Mouse (Mus musculus) brown adipose tissue, adult 24 weeks (tissue): Measurements from ENCODE around the gene Mcl1. TPM values are rescaled to one million over a fixed set of nuclear protein-coding genes. Genes with fewer than 3 reads are reported as not detected.

Experiments
- H3K27ac ChIP-seq: fragments of 200-500 bp; replicated peaks from 2 replicates; pipeline ENCODE4 v1.5.1; 2012; ENCODE audit warnings: low read depth, mild to moderate bottlenecking, low read length
- H3K4me1 ChIP-seq: fragments of 200-500 bp; 2 replicates; pipeline ENCODE4 v1.6.1; 2012; ENCODE audit warnings: low read length, mixed read lengths; ENCODE audit not compliant: control insufficient read depth, insufficient read depth, insufficient read length
- H3K4me3 ChIP-seq: fragments of 200-500 bp; 2 replicates; pipeline ENCODE4 v1.5.1; 2012; ENCODE audit warnings: low read depth, mild to moderate bottlenecking, low read length, moderate library complexity; ENCODE audit not compliant: insufficient read depth
- polyA plus RNA-seq: library from polyadenylated mRNA; stranded (reverse); fragments of >200 nt; gene quantifications from 2 replicates; pipeline ENCODE4 v1.2.4, GENCODE M21; 2012; ENCODE audit not compliant: missing spikeins, insufficient read depth, insufficient read length

Mcl1 gene
- polyA plus RNA-seq, 1 experiment = 56.1 TPM

DNA sequence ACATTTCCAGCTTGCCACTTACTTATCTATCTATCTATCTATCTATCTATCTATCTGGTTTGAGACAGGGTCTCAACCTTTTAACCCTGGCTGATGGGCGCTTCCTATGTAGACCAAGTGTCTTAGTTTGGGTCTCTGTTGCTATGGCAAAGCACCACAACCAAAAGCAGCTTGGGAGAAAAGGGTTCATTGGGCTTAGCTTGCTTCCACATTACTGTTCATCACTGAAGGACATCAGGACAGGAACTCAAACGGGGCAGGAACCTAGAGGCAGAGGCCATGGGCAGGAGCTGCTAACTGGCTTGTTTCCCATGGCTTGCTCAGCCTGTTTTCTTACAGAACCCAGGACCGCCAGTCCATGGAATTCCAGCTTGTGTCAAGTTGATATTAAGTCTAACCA lies 1.5 kb upstream of the Mcl1 start:
- Histone ChIP-seq H3K4me3 (no peak overlapping the region), H3K27ac (peak overlapping the region; percentile 90; the same call in 1 of the 2 replicates), H3K4me1 (peaks cover 21% of the 10 kb centered on the region)

DNA sequence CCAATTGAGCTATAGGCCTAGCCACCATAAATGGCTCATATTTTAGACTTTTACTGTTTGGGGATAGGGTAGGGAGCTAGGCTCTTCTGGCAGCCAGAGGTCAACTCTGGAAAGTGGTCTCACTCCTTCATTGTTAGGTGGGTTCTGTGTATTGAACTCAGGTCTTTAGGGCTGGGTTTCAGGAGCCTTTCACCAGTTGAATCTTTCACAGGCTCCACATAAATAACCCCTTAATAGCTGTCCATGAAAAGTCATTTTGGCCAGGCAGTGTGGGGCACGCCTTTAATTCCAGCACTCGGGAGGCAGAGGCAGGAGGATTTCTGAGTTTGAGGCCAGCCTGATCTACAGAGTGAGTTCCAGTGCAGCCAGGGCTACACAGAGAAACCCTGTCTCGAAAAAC lies 877 bp upstream of the Mcl1 start:
- Histone ChIP-seq H3K27ac (peak overlapping the region; percentile 90), H3K4me3 (peak overlapping the region; percentile 87; the same call in 1 of the 2 replicates), H3K4me1 (peaks cover 19% of the 10 kb centered on the region)

DNA sequence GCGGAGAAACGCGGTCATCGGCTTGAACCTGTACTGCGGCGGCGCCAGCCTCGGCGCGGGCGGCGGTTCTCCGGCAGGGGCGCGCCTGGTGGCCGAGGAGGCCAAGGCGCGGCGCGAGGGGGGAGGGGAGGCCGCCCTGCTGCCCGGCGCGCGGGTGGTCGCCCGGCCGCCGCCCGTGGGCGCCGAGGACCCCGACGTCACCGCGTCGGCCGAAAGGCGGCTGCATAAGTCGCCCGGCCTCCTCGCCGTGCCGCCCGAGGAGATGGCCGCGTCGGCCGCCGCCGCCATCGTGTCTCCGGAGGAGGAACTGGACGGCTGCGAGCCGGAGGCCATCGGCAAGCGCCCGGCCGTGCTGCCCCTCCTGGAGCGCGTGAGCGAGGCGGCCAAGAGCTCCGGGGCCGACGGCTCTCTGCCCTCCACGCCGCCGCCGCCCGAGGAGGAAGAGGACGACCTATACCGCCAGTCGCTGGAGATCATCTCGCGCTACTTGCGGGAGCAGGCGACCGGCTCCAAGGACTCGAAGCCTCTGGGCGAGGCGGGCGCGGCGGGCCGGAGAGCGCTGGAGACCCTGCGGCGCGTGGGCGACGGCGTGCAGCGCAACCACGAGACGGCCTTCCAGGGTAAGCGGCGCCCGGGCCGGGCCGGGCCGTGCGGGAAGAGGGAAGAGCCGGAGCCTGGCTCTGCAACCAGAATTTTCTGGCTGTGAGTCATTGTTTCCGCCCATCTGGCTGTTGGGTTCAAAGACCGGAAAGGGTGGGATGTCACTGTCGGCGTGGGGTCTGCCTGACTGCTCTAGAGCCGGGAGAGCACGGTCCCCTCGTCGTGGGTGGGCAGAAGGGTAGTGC lies 502 bp downstream of the Mcl1 start:
- peak overlapping the region; percentile 98 for H3K27ac ChIP-seq
- peak overlapping the region; percentile 87 for H3K4me3 ChIP-seq
- H3K4me1 ChIP-seq = peaks cover 23% of the 10 kb centered on the region

DNA sequence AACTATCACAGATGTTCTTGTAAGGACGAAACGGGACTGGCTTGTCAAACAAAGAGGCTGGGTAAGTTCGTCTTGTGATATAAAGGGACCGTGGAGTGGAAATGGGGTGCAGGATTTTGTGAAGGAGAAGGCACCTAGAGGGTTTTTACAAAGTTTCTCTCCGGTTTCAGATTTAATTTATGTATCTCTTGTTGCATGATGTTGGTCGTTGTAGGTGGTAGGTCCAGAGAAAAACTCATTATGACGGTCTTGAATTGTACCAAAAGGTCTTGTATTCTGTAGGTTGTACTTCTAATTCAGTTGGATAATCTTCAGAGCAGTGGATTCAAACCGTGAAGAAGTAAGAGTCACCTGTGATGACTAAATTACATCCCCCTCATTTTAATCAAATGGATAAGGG lies 1.4 kb downstream of the Mcl1 start:
- Histone ChIP-seq H3K27ac (peak overlapping the region; percentile 98), H3K4me1 (peaks cover 32% of the 10 kb centered on the region), H3K4me3 (peak overlapping the region; percentile 87)

DNA sequence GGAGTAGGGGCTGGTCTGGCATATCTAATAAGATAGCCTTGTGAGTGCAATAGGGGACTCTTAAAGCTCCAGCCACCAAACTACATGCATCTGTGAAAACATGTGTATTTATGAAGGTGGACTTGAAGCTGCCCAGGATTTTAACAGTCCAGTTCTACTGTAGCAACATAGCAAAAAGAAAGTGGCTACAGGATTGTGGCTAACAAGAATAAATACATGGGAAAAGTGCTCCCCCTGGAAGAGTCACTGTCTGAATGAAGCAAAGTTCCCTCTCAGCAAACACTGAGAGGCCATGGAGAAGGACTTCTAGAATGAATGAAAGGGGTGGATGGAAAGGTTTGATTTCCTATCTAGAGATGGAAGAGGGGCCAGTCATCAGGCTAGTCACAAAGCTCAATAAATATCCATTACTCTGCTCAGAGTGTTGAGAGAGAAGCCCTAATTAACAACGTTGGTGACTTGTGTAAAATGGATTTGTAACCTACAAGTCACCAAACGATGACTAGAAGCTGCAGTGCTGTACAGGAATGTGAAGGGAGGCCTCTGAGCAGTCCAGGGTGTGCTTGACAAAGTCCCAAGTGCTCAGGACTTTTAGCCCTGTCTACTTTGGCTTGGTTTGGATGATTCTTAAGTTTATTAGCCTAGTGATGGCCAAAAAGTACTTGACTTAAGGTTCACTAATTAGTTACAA lies 2.3 kb downstream of the Mcl1 start:
- Histone ChIP-seq H3K4me1 (peaks cover 28% of the 10 kb centered on the region), H3K27ac (peak overlapping the region; percentile 98), H3K4me3 (peak overlapping the region; percentile 87)

DNA sequence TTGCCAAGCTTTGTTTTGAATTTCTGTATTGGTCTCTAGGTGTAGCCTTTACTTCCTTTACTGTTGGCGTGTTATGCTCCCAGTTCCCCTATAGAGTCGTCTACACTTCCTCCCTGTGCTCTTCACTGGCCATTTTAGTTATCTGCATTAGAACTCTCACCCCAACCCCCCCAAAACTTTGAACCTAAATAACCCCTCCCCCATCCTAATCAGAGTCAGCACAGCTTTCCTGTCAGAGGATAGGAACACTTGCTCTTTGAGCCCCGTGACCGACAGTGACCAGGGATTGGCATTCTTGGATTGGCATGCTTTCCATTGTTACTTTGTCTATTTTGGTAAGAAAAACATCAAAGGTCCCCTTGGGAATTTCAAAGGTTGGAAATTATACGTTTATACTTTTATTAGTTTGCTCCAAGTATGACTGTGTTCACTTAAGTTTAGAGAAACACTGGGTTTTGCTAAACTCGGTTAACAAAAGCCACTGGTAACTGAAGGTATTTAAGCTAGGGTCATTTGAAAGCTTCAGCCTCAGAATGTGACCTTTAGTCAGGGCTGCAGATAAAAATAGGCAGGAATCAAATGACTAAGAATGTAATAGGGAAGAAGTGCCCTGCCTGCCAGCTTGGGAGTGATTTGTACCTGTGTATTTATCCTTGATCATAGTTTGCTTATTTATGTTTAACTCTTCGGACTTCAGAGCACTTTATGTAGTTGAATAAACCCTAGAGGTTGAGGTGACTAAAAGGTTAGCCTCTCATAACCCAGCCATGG lies 3.5 kb downstream of the Mcl1 start:
- Histone ChIP-seq H3K27ac (peak overlapping the region; percentile 84), H3K4me3 (peak overlapping the region; percentile 41), H3K4me1 (peaks cover 35% of the 10 kb centered on the region)

DNA sequence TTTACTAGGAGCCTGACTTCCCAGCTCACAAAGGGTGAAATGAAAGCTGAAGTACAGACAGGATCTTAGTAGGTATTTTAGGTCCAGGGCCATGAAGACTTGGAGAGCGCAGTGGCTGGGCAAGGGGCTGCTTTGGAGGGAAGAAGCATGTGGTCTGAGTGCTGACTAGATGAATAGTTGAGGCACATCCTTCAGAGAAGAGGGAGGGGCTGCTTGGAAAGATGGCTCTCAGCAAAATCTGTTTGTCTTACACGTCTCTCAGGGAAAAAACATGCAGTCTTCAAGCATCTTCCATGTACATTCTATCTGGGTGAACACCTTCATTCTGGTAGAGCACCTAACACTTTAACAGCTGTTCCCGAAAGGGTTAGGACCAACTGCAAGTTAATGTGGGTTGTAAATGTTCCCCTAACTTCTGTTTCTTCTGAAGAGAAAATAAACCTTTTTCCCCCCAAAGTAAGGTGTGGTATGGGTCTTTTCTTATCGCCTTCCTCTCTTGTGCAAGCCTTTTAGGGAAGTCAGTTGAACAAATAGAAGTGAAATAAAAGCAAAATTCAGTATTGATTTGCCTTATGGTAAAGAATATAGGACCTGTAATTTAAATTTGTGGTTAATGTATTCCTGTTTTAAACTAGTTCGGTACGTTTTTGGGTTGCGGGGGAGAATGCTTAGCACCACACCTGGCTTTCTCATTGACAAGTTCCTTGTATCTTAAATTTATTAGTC lies 4.3 kb downstream of the Mcl1 start:
- Histone ChIP-seq H3K4me1 (peaks cover 42% of the 10 kb centered on the region), H3K4me3 (peak overlapping the region; percentile 41), H3K27ac (peak overlapping the region; percentile 84)

DNA sequence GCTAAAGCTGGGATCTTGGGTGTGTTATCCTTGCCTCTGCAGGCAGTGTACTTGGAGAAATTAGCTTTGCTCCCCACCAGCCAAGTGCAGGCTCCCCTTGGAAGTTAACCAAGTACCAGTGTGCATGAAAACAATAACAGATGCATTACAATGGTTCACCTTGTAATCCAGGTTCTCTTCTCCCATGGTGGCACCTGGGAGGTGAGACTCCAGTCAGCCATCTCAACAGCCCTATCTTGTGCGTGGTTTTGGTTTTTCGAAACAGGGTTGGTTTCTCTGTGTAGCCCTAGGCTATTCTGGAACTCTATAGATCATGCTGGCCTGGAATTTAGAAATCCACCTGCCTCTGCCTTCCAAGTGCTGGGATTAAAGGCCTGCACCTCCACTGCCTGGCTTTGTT lies 4.9 kb downstream of the Mcl1 start:
- H3K27ac ChIP-seq = 0 out of 2 replicates have a peak overlapping the region, but pooled peaks have one; percentile 10
- H3K4me3 ChIP-seq = 0 out of 2 replicates have a peak overlapping the region, but pooled peaks have one; percentile 5
- peaks cover 46% of the 10 kb centered on the region for H3K4me1 ChIP-seq

DNA sequence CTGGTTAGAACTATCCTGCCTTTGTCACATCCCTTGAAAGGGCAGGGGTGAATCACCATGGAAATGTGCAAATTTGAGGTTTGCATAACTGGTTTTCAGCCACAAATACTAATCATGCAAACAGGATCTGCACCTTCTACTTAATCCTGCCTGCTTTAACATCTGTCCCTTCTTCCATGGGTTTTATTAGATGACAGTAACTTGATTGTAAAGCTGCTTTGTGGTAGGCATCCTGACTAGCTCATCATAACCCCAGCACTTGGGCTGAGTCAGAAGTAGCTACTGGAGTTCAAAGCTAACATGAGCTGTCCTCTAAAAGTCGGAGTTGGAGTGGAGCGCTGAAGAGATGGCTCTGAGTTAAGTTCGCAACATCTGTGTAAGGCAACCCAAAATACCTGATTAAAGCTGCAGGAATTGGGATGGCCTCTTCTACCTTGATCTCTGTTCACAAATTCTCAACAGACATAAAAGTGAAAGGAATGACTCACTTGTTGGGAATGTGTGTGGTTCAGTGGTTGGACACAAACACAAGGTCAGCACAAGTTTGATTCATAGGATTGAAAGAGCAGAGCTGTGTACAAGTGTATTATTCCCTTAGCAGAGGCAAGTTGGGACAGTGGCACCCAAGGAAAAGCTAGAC lies 5.5 kb downstream of the Mcl1 start:
- Histone ChIP-seq H3K27ac (peak overlapping the region; percentile 16), H3K4me3 (no peak overlapping the region), H3K4me1 (peaks cover 50% of the 10 kb centered on the region)

DNA sequence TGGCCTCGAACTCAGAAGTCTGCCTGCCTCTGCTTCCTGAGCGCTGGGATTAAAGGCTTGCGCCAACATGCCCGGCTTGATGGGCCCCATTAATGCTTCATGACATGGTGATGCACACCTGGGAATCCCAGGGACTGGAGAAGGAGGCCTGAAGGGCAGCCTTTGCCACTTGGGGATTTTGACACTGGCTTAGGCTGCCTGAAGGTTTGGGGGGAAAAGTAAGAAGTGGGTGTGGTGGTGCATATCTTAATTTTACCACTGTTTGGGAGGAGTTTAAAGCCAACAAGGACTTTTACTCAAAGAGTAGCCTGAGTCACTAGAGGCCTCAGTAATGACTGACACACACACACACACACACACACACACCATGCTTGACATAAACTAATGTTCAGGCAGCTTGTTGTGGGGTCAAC lies 6.4 kb downstream of the Mcl1 start:
- peaks cover 54% of the 10 kb centered on the region for H3K4me1 ChIP-seq
- H3K27ac ChIP-seq = peak overlapping the region; percentile 9; the same call in 1 of the 2 replicates
- H3K4me3 ChIP-seq = no peak overlapping the region

DNA sequence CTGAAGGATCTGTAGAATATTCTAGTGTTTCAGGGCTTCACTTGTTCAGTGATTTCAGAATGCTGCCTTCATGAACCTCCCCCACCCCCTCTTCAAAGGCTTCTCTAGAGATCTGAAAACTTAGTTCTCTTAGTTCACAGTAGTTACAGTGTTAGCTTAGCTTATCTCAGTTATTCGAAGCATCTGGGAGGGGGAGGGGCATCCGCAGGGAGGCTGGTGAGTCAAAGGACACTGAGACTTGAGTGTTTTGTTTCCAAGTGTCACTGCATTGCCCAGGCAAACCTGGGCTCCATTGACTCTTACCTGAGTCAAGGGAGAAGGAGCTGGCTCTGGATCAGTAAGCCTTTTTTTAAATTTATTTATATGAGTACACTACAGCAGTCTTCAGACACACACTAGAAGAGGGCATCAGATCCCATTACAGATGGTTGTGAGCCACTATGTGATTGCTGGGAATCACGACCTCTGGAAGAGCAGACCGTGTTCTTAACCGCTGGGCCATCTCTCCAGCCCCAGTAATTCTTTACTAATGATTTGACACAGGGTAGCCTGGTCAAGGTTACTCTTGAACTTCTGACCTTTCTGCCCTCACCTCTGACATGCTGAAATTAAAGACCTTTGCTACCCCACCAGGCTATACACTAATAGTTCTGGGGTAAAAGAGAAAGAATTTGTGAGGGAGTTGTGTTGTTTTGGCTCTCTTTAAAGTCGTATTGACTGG lies 7.7 kb downstream of the Mcl1 start:
- peaks cover 54% of the 10 kb centered on the region for H3K4me1 ChIP-seq
- no peak overlapping the region for H3K4me3 ChIP-seq
- H3K27ac ChIP-seq = peak overlapping the region; percentile 61

DNA sequence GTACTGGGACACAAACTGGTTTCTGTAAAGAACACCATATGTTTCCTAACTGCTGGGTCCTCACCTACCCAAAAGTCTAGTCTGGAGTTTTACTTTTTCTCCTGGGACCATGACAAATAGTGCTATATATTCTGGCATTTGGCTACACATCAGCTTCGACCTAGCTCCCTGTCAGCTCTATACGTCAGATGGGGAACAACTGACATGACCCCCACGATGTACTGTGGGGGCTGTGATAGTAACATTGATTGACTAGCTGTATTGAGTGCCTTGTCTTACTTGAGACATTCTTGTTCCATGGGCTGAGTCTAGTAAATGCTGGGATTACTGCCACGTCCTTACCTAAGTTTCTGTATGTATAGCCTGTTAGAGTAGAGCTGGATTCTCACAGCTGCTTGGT lies 8.9 kb downstream of the Mcl1 start:
- Histone ChIP-seq H3K4me1 (peaks cover 61% of the 10 kb centered on the region), H3K27ac (peak overlapping the region; percentile 89), H3K4me3 (peak overlapping the region; percentile 14; the same call in 1 of the 2 replicates)

DNA sequence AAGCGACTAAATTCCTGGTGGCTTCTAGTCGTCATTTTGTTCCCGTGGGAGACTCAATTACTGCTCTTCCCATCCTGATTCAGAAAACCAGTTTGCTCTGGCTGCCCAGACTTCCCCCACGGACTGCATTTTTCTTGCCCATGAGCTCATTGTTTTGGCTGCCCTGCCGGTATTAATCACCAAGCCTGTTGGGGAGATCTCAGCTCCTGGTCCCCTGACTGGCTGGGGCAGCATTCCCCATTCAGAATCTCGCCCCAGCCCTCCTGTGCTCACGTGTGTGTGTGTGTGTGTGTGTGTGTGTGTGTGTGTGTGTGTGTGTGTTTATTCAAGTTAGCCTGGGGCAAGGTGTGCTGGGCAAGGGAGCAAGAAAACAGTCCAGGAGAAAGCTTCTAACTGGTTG lies 9.4 kb downstream of the Mcl1 start:
- H3K4me1 ChIP-seq = peaks cover 62% of the 10 kb centered on the region
- peak overlapping the region; percentile 89 for H3K27ac ChIP-seq
- H3K4me3 ChIP-seq = peak overlapping the region; percentile 14; the same call in 1 of the 2 replicates
